Mouse (Mus musculus): Measurements from ENCODE around the gene Pcyox1.

Gene Pcyox1

GRCm38 (mm10) chr6:86396581-86397256 is at the start of gene Pcyox1:
Gene Pcyox1, minus strand, starts transcription at chr6:86397154.
- peak; percentile 65 to 88 for DNase-seq (ENCODE audit: low spot score in 2 of 2)

DNA sequence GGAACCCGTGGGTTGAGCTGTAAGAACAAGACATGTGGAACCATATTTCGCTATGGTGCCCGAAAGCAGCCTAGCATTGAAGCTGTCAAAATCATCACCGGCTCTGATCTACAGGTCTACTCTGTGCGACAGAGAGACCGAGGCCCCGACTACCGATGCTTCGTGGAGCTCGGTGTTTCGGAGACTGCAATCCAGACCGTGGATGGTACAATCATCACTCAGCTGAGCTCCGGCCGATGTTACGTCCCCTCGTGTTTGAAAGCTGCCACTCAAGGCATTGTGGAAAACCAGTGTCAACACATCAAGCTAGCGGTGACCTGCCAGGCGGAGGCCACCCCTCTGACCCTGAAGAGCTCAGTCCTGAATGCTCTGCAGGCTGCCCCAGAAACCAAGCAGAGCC is 48.6 kb upstream of the Pcyox1 start:
- no peak for DNase-seq (ENCODE audit: low spot score in 2 of 2)

- no peak for DNase-seq (ENCODE audit: low spot score in 2 of 2)
Observed at GRCm38 (mm10) chr6:86441571-86441970, 44.6 kb upstream of the Pcyox1 start.

DNA sequence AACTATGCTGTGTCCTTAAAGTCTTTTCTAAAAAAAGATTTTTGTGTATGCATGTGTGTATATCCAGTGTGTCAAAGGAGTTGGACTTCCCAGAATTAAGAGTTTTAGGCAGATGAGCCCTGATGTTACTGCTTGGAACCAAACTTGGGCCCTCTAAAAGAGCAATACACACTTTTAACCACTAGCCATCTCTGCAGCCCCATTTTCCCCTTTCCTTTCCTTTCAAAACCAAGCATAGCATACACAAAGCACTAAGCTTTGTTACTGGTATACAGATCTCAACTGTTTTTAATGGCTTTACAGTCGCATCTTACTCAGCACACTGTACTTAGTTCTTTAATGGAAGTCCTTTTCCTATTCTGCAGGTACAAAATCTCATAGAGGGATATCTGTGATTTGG is 42.6 kb upstream of the Pcyox1 start:
- no peak for DNase-seq (ENCODE audit: low spot score in 2 of 2)

DNA sequence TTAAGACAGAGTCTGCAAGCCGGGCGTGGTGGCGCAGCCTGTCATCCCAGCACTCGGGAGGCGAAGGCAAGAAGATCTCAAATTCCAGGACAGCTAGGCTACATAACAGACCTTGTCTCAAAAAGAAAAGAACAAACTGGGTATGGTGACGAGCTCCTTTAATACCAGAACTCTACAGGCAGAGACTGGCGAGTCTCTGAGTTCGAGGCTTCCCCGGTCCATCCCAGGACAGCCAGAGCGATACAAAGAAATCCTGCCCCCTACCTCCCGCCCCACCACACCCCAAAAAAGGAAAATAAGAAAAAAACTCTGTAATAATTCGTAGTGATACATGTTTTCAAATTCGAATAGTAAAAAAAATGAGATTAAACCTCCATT is 42.2 kb upstream of the Pcyox1 start:
- no peak for DNase-seq (ENCODE audit: low spot score in 2 of 2)

DNA sequence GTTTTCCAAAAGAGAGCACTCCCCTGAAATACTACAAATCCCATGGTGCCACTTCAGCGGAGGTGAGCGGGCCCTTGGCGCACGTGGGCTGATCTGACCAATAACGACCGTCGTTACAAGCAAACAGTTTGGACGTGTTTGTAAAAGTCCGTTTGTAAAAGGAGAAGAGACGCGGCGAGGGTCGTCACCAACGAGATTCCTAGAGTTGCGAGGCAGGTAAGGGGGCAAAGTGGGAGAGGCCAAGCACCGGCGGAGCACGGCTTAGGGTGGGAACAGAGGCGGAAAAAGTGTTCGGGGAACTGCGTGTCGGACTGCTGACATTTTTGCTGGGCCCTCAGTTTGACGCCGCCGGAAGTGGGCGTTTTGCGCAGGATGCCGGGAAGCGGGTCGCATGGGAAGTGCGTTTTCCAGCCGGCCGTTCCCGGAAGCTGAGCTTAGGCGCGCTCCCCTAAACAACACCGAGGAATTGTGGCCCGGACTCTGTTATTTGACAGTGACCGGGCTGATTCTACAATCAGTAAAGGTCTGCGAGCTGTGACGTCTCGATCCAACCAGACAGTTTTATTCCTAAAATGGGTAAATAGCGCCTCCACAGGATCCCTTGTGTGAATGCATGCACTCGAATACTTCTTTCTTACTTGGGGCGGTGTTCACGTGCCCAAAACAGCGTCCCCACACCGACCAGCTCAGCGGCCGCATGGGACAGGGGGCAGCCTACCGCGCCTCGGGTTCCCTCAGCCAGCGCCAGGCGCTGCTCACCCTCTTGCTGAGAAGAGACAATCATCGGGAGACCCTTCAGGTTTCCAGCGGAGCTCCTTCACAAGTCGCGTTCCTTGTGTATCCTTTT is 41.5 kb upstream of the Pcyox1 start, which contains the start of gene C87436:
Gene C87436 (plus strand): TSS at position 103 of the 847 bp plus-strand sequence.
- peak; percentile 90 for DNase-seq (ENCODE audit: low spot score in 2 of 2)

GRCm38 (mm10) chr6:86437711-86438110 is 40.8 kb upstream of the Pcyox1 start:
- DNase-seq (ENCODE audit: low spot score in 2 of 2), result peak in 1 of 2 experiments; percentile 34

DNA sequence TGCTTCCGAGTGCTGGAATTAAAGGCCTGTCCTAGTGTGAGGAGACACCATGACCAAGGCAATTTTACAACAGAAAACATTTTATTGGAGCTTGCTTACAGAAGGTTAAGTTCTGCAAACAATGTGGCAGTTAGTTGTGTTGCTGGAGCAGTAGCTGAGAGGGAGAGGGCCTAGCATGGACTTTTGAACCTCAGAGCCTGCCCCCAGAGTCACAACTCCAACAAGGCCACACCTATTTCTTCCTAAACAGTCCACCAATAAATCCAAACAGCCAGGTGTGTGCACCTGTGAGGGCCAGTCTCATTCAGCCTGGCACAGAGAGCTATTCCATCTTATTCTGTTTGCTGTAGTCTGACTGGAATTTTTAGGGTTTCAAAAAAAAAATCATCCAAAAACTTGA is 36.7 kb upstream of the Pcyox1 start:
- no peak for DNase-seq (ENCODE audit: low spot score in 2 of 2)

GRCm38 (mm10) chr6:86431531-86431930 is 34.6 kb upstream of the Pcyox1 start:
- DNase-seq (ENCODE audit: low spot score in 2 of 2), result no peak

GRCm38 (mm10) chr6:86426358-86426757 is 29.4 kb upstream of the Pcyox1 start, which contains the start of gene Gm44790:
Gene Gm44790, plus strand, starts transcription at chr6:86426658.
- DNase-seq (ENCODE audit: low spot score in 2 of 2), result no peak

- DNase-seq (ENCODE audit: low spot score in 2 of 2), result no peak
Observed at GRCm38 (mm10) chr6:86420491-86420890, 23.5 kb upstream of the Pcyox1 start.

DNA sequence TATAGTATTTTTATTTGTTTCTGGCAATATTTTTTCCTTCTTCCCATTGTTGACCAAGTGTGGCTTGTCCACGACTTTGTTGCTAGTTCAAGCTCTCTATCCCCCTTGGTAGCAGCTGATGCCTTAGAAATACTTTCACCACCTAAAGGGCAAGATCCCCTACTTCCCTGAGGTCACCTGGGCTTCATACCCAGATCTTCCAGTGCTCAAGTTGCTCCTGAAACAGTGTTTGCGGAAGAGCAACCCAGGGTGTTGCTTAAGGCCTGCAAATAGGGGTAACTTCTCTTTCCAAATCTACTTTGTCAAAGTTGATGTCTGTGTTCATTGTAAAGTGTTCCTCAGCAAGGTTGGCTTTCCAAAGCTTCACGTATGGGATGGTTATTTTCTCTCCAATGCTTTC is 22.3 kb upstream of the Pcyox1 start:
- no peak for DNase-seq (ENCODE audit: low spot score in 2 of 2)

DNA sequence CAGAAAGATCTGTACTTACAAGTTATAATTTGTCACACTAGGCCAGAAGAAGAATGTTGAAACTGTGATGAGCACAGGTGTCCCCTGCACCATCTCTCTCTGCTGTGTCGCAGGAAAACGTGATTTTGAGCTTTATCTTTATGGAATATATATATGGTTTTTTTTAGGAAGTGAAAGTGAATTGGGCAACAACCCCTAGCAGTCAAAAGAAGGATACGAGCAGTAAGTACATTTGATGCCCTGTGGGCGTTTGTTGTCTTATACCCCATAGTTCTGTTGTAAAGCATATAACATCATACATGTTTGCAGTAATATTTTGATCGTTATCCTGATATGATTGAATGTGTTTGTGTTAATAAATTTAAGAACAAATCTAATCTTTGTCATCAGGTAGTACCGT is 21.8 kb upstream of the Pcyox1 start:
- DNase-seq (ENCODE audit: low spot score in 2 of 2), result no peak

DNA sequence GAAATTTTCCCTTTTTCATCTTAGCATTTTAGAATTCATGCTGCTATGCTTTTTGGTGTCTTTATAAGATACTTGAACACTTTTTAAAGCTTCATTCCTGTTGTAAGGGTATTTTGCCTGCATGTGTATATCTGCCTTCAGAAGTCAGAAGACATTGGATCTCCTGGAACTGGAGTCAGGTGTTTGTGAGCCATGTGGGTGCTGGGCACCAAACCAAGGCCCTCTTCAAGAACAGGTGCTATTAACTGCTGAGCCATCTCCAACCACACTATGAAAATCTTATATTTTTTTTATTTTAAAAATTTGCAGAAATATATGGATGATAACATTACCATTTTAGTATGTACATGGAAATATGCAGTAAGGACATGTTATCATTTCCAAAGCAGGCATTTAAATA is 9.4 kb upstream of the Pcyox1 start:
- no peak for DNase-seq (ENCODE audit: low spot score in 2 of 2)

- DNase-seq (ENCODE audit: low spot score in 2 of 2), result no peak
Observed at GRCm38 (mm10) chr6:86404996-86405395, 8.0 kb upstream of the Pcyox1 start.

GRCm38 (mm10) chr6:86404100-86404861 is 7.3 kb upstream of the Pcyox1 start, which contains the start of gene Tia1:
Gene Tia1, plus strand, starts transcription at chr6:86404219.
- DNase-seq (ENCODE audit: low spot score in 2 of 2), result peak; percentile 94 to 97

- peak; percentile 84 to 93 for DNase-seq (ENCODE audit: low spot score in 2 of 2)
Observed at GRCm38 (mm10) chr6:86403728-86404099, 6.8 kb upstream of the Pcyox1 start.

DNA sequence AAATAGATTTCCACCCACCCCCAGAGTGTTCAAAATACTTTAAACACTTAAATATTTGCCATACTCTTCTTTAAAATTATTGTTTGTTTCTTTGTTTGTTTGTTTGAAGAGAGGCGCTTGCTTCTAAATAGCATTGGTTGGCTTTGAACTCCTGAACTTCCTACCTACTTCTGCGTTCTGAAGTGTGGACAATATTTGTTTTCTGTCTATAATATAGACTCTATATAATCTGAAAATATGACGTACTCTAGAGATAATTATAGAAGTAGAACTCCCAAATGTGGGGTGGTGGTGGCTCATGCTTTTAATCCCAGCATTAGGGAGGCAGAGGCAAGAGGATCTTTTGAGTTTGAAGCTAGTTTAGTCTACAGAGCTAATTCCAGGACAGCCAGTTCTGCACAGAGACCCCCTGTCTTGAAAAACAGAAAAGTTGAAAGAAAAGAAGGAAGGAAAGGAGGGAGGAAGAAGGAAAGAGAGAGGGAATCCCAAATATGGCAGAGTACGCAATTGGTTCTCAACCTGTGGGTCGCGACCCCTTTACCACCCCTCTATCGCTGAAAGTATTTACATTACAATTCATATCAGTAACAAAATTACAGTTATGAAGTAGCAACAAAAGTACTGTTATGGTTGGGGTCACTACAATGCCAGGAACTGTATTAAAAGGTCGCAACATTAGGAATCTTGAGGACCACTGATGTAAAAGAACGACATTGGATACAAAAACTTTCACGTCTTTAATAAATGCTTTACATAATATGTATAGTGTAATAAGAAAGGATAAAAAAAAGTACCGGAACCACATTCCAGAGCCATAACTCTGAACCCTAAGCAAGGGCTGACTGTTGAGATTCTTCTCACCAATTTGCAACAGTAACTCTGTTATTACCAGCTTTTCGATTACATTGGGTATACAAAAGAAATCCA is 6.0 kb upstream of the Pcyox1 start:
- no peak for DNase-seq (ENCODE audit: low spot score in 2 of 2)

DNA sequence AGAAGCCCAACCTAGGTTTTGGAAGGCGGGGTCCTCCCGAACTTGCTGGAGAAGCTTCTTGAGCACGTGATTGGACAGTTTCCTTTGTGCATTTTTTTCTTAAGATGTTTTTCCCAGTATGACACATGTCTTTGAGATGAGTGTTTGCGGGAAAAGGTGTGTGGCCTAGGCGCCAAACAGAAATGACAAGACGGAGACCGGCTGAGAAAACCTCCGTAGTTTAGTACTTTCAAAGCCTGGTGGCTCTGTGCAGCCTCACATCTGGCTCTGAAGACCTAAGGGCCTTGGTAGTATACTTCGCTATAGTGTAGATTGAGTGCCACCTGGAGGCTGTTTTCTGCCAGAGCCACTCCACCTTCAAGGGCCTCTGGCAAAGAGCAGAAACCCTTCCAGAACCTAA is 4.0 kb upstream of the Pcyox1 start:
- peak in 1 of 2 experiments; percentile 45 for DNase-seq (ENCODE audit: low spot score in 2 of 2)

GRCm38 (mm10) chr6:86399995-86400394 is 3.0 kb upstream of the Pcyox1 start:
- DNase-seq (ENCODE audit: low spot score in 2 of 2), result no peak

DNA sequence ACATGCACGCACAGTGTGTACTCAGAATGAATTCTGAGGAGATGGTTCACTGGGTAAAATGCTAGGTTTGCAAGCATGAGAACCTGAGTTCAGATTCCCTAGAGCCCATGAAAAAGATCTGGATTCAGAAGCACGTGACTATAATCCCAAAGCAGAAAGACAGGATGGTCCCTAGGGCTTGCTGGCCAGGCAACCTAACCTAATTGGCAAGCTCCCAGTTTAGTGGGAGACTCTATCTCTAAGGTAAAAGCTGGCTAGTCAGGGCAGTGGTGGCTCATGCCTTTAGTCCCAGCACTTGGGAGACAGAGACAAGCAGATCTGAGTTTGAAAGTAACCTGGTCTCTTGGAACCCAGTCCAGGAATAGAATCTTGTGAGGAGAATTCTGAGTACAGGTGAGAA is 2.0 kb upstream of the Pcyox1 start:
- DNase-seq (ENCODE audit: low spot score in 2 of 2), result no peak

All from cerebellum, postnatal 4 days (tissue).